Mouse (Mus musculus) bone marrow, adult 2 months (tissue): ENCODE measurements around the gene Srpk1.

ENCODE experiments used
- CTCF ChIP-seq: fragments of 200-500 bp; IDR thresholded peaks from 2 replicates; pipeline ENCODE4 v1.5.1; 2011; ENCODE audit warnings: low read length, control low read depth; ENCODE audit not compliant: control insufficient read depth, insufficient read depth
- POLR2A ChIP-seq: fragments of 200-500 bp; IDR thresholded peaks from 2 replicates; pipeline ENCODE4 v1.6.1; 2011; ENCODE audit warnings: low read depth, mild to moderate bottlenecking, control low read depth, low read length, borderline replicate concordance; ENCODE audit not compliant: control insufficient read depth

GRCm38 (mm10) chr17:28618124-28618523, 4.4 kb downstream of the Srpk1 start:
- no peak for TF ChIP-seq CTCF
- TF ChIP-seq POLR2A: no peak
